8 mouse cellular contexts compared by ENCODE assay signal in the genomic region with DNA sequence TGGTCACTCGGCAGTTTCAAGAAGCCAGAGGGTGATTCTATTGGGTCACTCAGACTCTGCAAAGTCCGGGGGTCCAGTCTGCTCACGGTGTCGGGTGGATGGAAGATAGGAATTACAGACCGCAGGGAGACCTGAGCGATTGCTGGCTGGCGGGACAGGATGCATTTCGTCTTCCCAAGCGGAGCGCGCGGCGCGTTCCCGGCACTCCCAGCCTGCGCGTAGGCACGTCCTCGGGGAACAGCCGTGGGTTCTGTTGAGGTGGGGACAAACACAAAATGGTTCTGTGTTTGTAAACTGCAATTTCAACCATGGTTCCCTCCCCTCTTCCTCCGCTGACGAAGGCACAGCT. TPM values are rescaled to one million over a fixed set of nuclear protein-coding genes. Genes with fewer than 3 reads are reported as not detected.
DNase-seq lines count a peak whose midpoint lies in the region; ATAC-seq and TF ChIP-seq lines count a peak whose summit lies in the region.

No protein-coding gene starts in this region.

- intact Hi-C loops in left cerebral cortex, postnatal 4 days (cut with DNase I) = loop anchor here (5.0 kb wide), 1 partner anchor 452 kb away; no protein-coding TSS in a partner anchor

- under 1% methylated on average over 22 of the region's 22 CpGs for WGBS in lung, embryonic 14.5 days
- 0% methylated on average over 22 of the region's 22 CpGs for WGBS in heart, embryonic 15.5 days
- 0% methylated on average over 22 of the region's 22 CpGs for WGBS in neural tube, embryonic 13.5 days

- H3K27ac ChIP-seq in lung, embryonic 14.5 days (ENCODE audit: low read depth) = no peak overlapping the region
- H3K27ac ChIP-seq in heart, embryonic 15.5 days = no peak overlapping the region
- no peak overlapping the region for H3K27ac ChIP-seq in neural tube, embryonic 13.5 days (replicated peaks)

- no peaks in the 10 kb centered on the region for H3K9me3 ChIP-seq in lung, embryonic 14.5 days (ENCODE audit: low read depth, low read length)
- no peaks in the 10 kb centered on the region for H3K9me3 ChIP-seq in heart, embryonic 15.5 days (replicated peaks)
- H3K9me3 ChIP-seq in neural tube, embryonic 13.5 days = no peaks in the 10 kb centered on the region

- peaks cover 45% of the 10 kb centered on the region for H3K27me3 ChIP-seq in lung, embryonic 14.5 days (ENCODE audit: insufficient read depth, low read length)
- H3K27me3 ChIP-seq in heart, embryonic 15.5 days = peaks cover 58% of the 10 kb centered on the region
- H3K27me3 ChIP-seq in neural tube, embryonic 13.5 days = peaks cover 60% of the 10 kb centered on the region

- TF ChIP-seq CTCF in lung, embryonic 14.5 days (IDR thresholded peaks at IDR 0.05; ENCODE audit: low read depth) = no peak

- H3K36me3 ChIP-seq in lung, embryonic 14.5 days (ENCODE audit: insufficient read depth) = no peaks in the 10 kb centered on the region
- H3K36me3 ChIP-seq in heart, embryonic 15.5 days = no peaks in the 10 kb centered on the region
- no peaks in the 10 kb centered on the region for H3K36me3 ChIP-seq in neural tube, embryonic 13.5 days

- peak; percentile 20 for DNase-seq in CD4-positive, CD25-positive, alpha-beta regulatory T cell, adult 2 months (ENCODE audit: low read depth, low spot score)
- DNase-seq in lung, embryonic 14.5 days = peak; percentile 59
- no peak for DNase-seq in lung, postnatal 25 days (ENCODE audit: low spot score)
- DNase-seq in left cerebral cortex, postnatal 4 days = peak; percentile 27
- no peak for DNase-seq in gastrocnemius, postnatal 25 days

- no peak for ATAC-seq in CD4-positive, CD25-positive, alpha-beta regulatory T cell, adult 4 months
- ATAC-seq in lung, embryonic 14.5 days (ENCODE audit: insufficient read depth) = peak; percentile 13
- ATAC-seq in heart, embryonic 15.5 days (replicated peaks; ENCODE audit: insufficient number of reproducible peaks, insufficient read depth, low FRiP score, low read depth) = no peak
- peak; percentile 56 for ATAC-seq in neural tube, embryonic 13.5 days (ENCODE audit: low read depth)

- H3K4me1 ChIP-seq in lung, embryonic 14.5 days (ENCODE audit: insufficient read depth) = peaks cover 9% of the 10 kb centered on the region
- H3K4me1 ChIP-seq in heart, embryonic 15.5 days (replicated peaks) = peaks cover 27% of the 10 kb centered on the region
- peaks cover 31% of the 10 kb centered on the region for H3K4me1 ChIP-seq in neural tube, embryonic 13.5 days (replicated peaks)

- H3K4me2 ChIP-seq in lung, embryonic 14.5 days = peak overlapping the region; percentile 96
- H3K4me2 ChIP-seq in heart, embryonic 15.5 days = peak overlapping the region; percentile 95
- peak overlapping the region; percentile 75 for H3K4me2 ChIP-seq in neural tube, embryonic 13.5 days

- peak overlapping the region; percentile 18 for H3K9ac ChIP-seq in lung, embryonic 14.5 days
- peak overlapping the region; percentile 23; the same call in 1 of the 2 replicates for H3K9ac ChIP-seq in heart, embryonic 15.5 days
- H3K9ac ChIP-seq in neural tube, embryonic 13.5 days = peak overlapping the region; percentile 65

- peak overlapping the region; percentile 55 for H3K4me3 ChIP-seq in lung, embryonic 14.5 days (ENCODE audit: low read depth, low read length)
- peak overlapping the region; percentile 76 for H3K4me3 ChIP-seq in heart, embryonic 15.5 days
- H3K4me3 ChIP-seq in neural tube, embryonic 13.5 days = peak overlapping the region; percentile 58

RNA-seq across cellular contexts. Expression of gene Sfmbt2, which starts 4.7 kb away (rescaled TPM):
- polyA plus RNA-seq in CD4-positive, CD25-positive, alpha-beta regulatory T cell, adult 4 months (2017; shearing (Covaris generic)) = 1 to 10 TPM; 2.9 to 3.2 TPM
- polyA plus RNA-seq in lung, embryonic 14.5 days (2014; fragmentation: Nextera tagmentation; extraction: Ambion mirVana) = 1.8 and 1.9 TPM in 2 replicates
- polyA plus RNA-seq in heart, embryonic 15.5 days (2015; fragmentation: Nextera tagmentation; extraction: Ambion mirVana) = 1.2 and 1.3 TPM in 2 replicates
- total RNA-seq in left cerebral cortex, postnatal 4 days (2021) = 1 to 10 TPM; 5.2 to 5.4 TPM
- polyA plus RNA-seq in neural tube, embryonic 13.5 days (2015; fragmentation: Nextera tagmentation; extraction: Ambion mirVana) = 3.1 and 3.3 TPM in 2 replicates
- under 1 TPM; 0.13 to 0.19 TPM for total RNA-seq in gastrocnemius, postnatal 25 days (2021)

Comparison
In these comparisons a context has a peak if more than half of its experiments do, and no peak if none do; other contexts are left out.
1. DNase-seq: peak in CD4-positive, CD25-positive, alpha-beta regulatory T cell, adult 2 months (single experiment), lung, embryonic 14.5 days (single experiment) and left cerebral cortex, postnatal 4 days (single experiment); none in lung, postnatal 25 days (single experiment) and gastrocnemius, postnatal 25 days (single experiment).
2. ATAC-seq: peak in lung, embryonic 14.5 days (single experiment) and neural tube, embryonic 13.5 days (single experiment); none in CD4-positive, CD25-positive, alpha-beta regulatory T cell, adult 4 months (single experiment) and heart, embryonic 15.5 days (single experiment).
3. Peak in every context shown above with its lines, with median percentiles within 50 percentile points of each other: H3K4me2 ChIP-seq, H3K4me3 ChIP-seq and H3K9ac ChIP-seq.